Mouse (Mus musculus): ENCODE data around the gene Dcxr.
"Not testable (repeated sequence)": the region's sequence is repeated elsewhere in the genome, so short reads cannot be mapped to it uniquely, and the experiment has no call there.

Gene Dcxr

GRCm38 (mm10) chr11:120727169-120727527 lies at the start of gene Dcxr:
Gene Dcxr (minus strand): TSS chr11:120727281.
- DNase-seq (ENCODE audit: low spot score in 2 of 2), result peak; percentile 82 to 86

- peak; percentile 88 to 96 for DNase-seq (ENCODE audit: low spot score in 2 of 2)
These were observed 48.8 kb upstream of the Dcxr start for GRCm38 (mm10) chr11:120775774-120776469.

GRCm38 (mm10) chr11:120773463-120774190 lies 46.5 kb upstream of the Dcxr start:
- no peak for DNase-seq (ENCODE audit: low spot score in 2 of 2)

GRCm38 (mm10) chr11:120772749-120773148 lies 45.7 kb upstream of the Dcxr start:
- DNase-seq (ENCODE audit: low spot score in 2 of 2), result no peak

- no peak for DNase-seq (ENCODE audit: low spot score in 2 of 2)
These were observed 41.1 kb upstream of the Dcxr start for GRCm38 (mm10) chr11:120768206-120768605.

- DNase-seq (ENCODE audit: low spot score in 2 of 2), result not testable (repeated sequence)
These were observed 39.9 kb upstream of the Dcxr start for GRCm38 (mm10) chr11:120767023-120767422.

GRCm38 (mm10) chr11:120763121-120763999 lies 36.3 kb upstream of the Dcxr start:
- DNase-seq (ENCODE audit: low spot score in 2 of 2), result not testable (repeated sequence)

- DNase-seq (ENCODE audit: low spot score in 2 of 2), result not testable (repeated sequence)
These were observed 35.6 kb upstream of the Dcxr start, which contains the start of gene Hmga1b for GRCm38 (mm10) chr11:120762672-120763041. Gene Hmga1b (plus strand): TSS chr11:120762794.

GRCm38 (mm10) chr11:120761811-120762671 lies 35.0 kb upstream of the Dcxr start:
- DNase-seq (ENCODE audit: low spot score in 2 of 2), result no peak

- no peak for DNase-seq (ENCODE audit: low spot score in 2 of 2)
These were observed 33.2 kb upstream of the Dcxr start for GRCm38 (mm10) chr11:120760236-120760635.

GRCm38 (mm10) chr11:120751606-120752005 lies 24.5 kb upstream of the Dcxr start:
- DNase-seq (ENCODE audit: low spot score in 2 of 2), result no peak

GRCm38 (mm10) chr11:120749430-120749829 lies 22.3 kb upstream of the Dcxr start:
- DNase-seq (ENCODE audit: low spot score in 2 of 2), result no peak

- no peak for DNase-seq (ENCODE audit: low spot score in 2 of 2)
These were observed 20.9 kb upstream of the Dcxr start for GRCm38 (mm10) chr11:120747974-120748373.

- no peak for DNase-seq (ENCODE audit: low spot score in 2 of 2)
These were observed 17.1 kb upstream of the Dcxr start for GRCm38 (mm10) chr11:120744121-120744701.

- no peak for DNase-seq (ENCODE audit: low spot score in 2 of 2)
These were observed 13.9 kb upstream of the Dcxr start for GRCm38 (mm10) chr11:120740981-120741380.

- no peak for DNase-seq (ENCODE audit: low spot score in 2 of 2)
These were observed 9.3 kb upstream of the Dcxr start for GRCm38 (mm10) chr11:120736424-120736823.

GRCm38 (mm10) chr11:120733521-120733920 lies 6.4 kb upstream of the Dcxr start:
- no peak for DNase-seq (ENCODE audit: low spot score in 2 of 2)

GRCm38 (mm10) chr11:120731858-120732680 lies 5.0 kb upstream of the Dcxr start, which contains the start of gene Cbr2:
Gene Cbr2 (minus strand): TSS chr11:120732114.
- DNase-seq (ENCODE audit: low spot score in 2 of 2), result peak in 1 of 2 experiments; percentile 26

- no peak for DNase-seq (ENCODE audit: low spot score in 2 of 2)
These were observed 4.3 kb upstream of the Dcxr start for GRCm38 (mm10) chr11:120731395-120731794.

All from urinary bladder, postnatal 4 days (tissue).